Mouse (Mus musculus) kidney, adult 2 months (tissue): ENCODE measurements around the gene Rnf8. TPM values are rescaled to one million over a fixed set of nuclear protein-coding genes. Genes with fewer than 3 reads are reported as not detected.

Experiments
- DNase-seq: peaks from one replicate; pipeline ENCODE4 v3.0.0; 2021
- H3K27ac ChIP-seq: fragments of 200-500 bp; 2 replicates; pipeline ENCODE4 v1.5.1; 2012; ENCODE audit warnings: low read depth, low read length, control low read depth, inconsistent platforms; ENCODE audit not compliant: insufficient read depth
- H3K27me3 ChIP-seq: fragments of 200-500 bp; replicated peaks from 2 replicates; pipeline ENCODE4 v1.6.1; 2012; ENCODE audit warnings: mild to moderate bottlenecking, moderate library complexity, low read length, inconsistent platforms; ENCODE audit not compliant: control insufficient read depth, insufficient read depth
- H3K36me3 ChIP-seq: fragments of 200-500 bp; 2 replicates; pipeline ENCODE4 v1.6.1; 2012; ENCODE audit warnings: mild to moderate bottlenecking, moderate library complexity, low read length, inconsistent platforms; ENCODE audit not compliant: control insufficient read depth, insufficient read depth
- H3K4me1 ChIP-seq: fragments of 200-500 bp; 2 replicates; pipeline ENCODE4 v1.6.1; 2011; ENCODE audit warnings: low read length; ENCODE audit not compliant: control insufficient read depth, insufficient read depth
- H3K4me3 ChIP-seq: fragments of 200-500 bp; 2 replicates; pipeline ENCODE4 v1.5.1; 2011; ENCODE audit warnings: mild to moderate bottlenecking, low read depth, low read length, control low read depth; ENCODE audit not compliant: insufficient read depth
- CTCF ChIP-seq: fragments of 200-500 bp; conservative IDR thresholded peaks from 2 replicates; pipeline ENCODE4 v1.5.1; 2011; ENCODE audit warnings: low read depth, mild to moderate bottlenecking, control low read depth, low read length, moderate library complexity, mixed read lengths; ENCODE audit not compliant: insufficient read depth, insufficient read length
- POLR2A ChIP-seq: fragments of 200-500 bp; IDR thresholded peaks from one replicate; pipeline ENCODE4 v1.6.1; 2011; ENCODE audit warnings: low read depth, low read length, control low read depth
- WGBS: fragments of 180-500 bp; shearing (Covaris S2); methylation state at CpG from one replicate; pipeline ENCODE4 v1.1.7; 2018; 5-methylcytosine and 5-hydroxymethylcytosine counted together
- polyA plus RNA-seq: library from polyadenylated mRNA; depleted of rRNA; stranded (reverse); fragments of >200 nt; gene quantifications from 2 replicates; pipeline ENCODE4 v1.2.3, GENCODE M21; 2012

Gene Rnf8
- polyA plus RNA-seq, 1 experiment, result 31.3 TPM

- Histone ChIP-seq H3K27ac (no peak overlapping the region), H3K4me1 (peaks cover 6% of the 10 kb centered on the region; the same call in 1 of the 2 replicates), H3K27me3 (no peaks in the 10 kb centered on the region), H3K36me3 (no peaks in the 10 kb centered on the region), H3K4me3 (no peak overlapping the region)
- DNase-seq, result no peak
- WGBS, result 88% methylated on average over 3 of the region's 3 CpGs
- TF ChIP-seq POLR2A, result no peak
- TF ChIP-seq CTCF, result no peak
These were observed 29.9 kb upstream of the Rnf8 start for GRCm38 (mm10) chr17:29584737-29585136.

- Histone ChIP-seq H3K36me3 (no peaks in the 10 kb centered on the region), H3K4me1 (peaks cover under 1% of the 10 kb centered on the region; the same call in 1 of the 2 replicates), H3K27ac (no peak overlapping the region), H3K27me3 (no peaks in the 10 kb centered on the region), H3K4me3 (no peak overlapping the region)
- no peak for TF ChIP-seq CTCF
- TF ChIP-seq POLR2A, result no peak
- 88% methylated on average over 6 of the region's 6 CpGs for WGBS
- DNase-seq, result no peak
These were observed 29.1 kb upstream of the Rnf8 start for GRCm38 (mm10) chr17:29585446-29585845.

- Histone ChIP-seq H3K36me3 (no peaks in the 10 kb centered on the region), H3K27ac (no peak overlapping the region), H3K27me3 (no peaks in the 10 kb centered on the region), H3K4me1 (no peaks in the 10 kb centered on the region), H3K4me3 (no peak overlapping the region)
- DNase-seq, result no peak
- 82% methylated on average over 9 of the region's 9 CpGs for WGBS
- TF ChIP-seq CTCF, result no peak
- no peak for TF ChIP-seq POLR2A
These were observed 27.7 kb upstream of the Rnf8 start for GRCm38 (mm10) chr17:29586921-29587320.

GRCm38 (mm10) chr17:29589221-29589898 is 25.2 kb upstream of the Rnf8 start:
- no peak overlapping the region for H3K4me3 ChIP-seq
- no peaks in the 10 kb centered on the region for H3K27me3 ChIP-seq
- H3K27ac ChIP-seq, result no peak overlapping the region
- no peaks in the 10 kb centered on the region for H3K4me1 ChIP-seq
- TF ChIP-seq POLR2A (no peak), CTCF (no peak)
- no peak for DNase-seq
- 84% methylated on average over 11 of the region's 11 CpGs for WGBS
- H3K36me3 ChIP-seq, result no peaks in the 10 kb centered on the region

GRCm38 (mm10) chr17:29595891-29596770 is 18.5 kb upstream of the Rnf8 start:
- H3K27me3 ChIP-seq, result no peaks in the 10 kb centered on the region
- 0 out of 2 replicates have a peak, but pooled peaks cover 1% of the 10 kb centered on the region for H3K36me3 ChIP-seq
- peak; percentile 47 for DNase-seq
- 72% methylated on average over 15 of the region's 15 CpGs for WGBS
- H3K4me3 ChIP-seq, result peak overlapping the region; percentile 30
- no peak for TF ChIP-seq CTCF
- TF ChIP-seq POLR2A, result no peak
- no peaks in the 10 kb centered on the region for H3K4me1 ChIP-seq
- peak overlapping the region; percentile 71 for H3K27ac ChIP-seq

GRCm38 (mm10) chr17:29596771-29597132 is 17.8 kb upstream of the Rnf8 start:
- no peak for TF ChIP-seq POLR2A
- TF ChIP-seq CTCF, result no peak
- peak overlapping the region; percentile 52; the same call in 1 of the 2 replicates for H3K27ac ChIP-seq
- H3K4me3 ChIP-seq, result no peak overlapping the region
- WGBS, result 84% methylated on average over 13 of the region's 13 CpGs
- no peaks in the 10 kb centered on the region for H3K27me3 ChIP-seq
- no peaks in the 10 kb centered on the region for H3K4me1 ChIP-seq
- H3K36me3 ChIP-seq, result 0 out of 2 replicates have a peak, but pooled peaks cover 1% of the 10 kb centered on the region
- DNase-seq, result no peak

GRCm38 (mm10) chr17:29599051-29599450 is 15.5 kb upstream of the Rnf8 start:
- 97% methylated on average over 14 of the region's 14 CpGs for WGBS
- TF ChIP-seq POLR2A (no peak), CTCF (no peak)
- no peak overlapping the region for H3K4me3 ChIP-seq
- no peak overlapping the region for H3K27ac ChIP-seq
- no peak for DNase-seq
- 0 out of 2 replicates have a peak, but pooled peaks cover 1% of the 10 kb centered on the region for H3K36me3 ChIP-seq
- H3K27me3 ChIP-seq, result no peaks in the 10 kb centered on the region
- H3K4me1 ChIP-seq, result no peaks in the 10 kb centered on the region
